Mouse (Mus musculus): ENCODE results near the gene Syt7. TPM values are rescaled to one million over a fixed set of nuclear protein-coding genes. Genes with fewer than 3 reads are reported as not detected.

Syt7 gene
- total and polyA plus RNA-seq, 3 experiments = not detected

DNA sequence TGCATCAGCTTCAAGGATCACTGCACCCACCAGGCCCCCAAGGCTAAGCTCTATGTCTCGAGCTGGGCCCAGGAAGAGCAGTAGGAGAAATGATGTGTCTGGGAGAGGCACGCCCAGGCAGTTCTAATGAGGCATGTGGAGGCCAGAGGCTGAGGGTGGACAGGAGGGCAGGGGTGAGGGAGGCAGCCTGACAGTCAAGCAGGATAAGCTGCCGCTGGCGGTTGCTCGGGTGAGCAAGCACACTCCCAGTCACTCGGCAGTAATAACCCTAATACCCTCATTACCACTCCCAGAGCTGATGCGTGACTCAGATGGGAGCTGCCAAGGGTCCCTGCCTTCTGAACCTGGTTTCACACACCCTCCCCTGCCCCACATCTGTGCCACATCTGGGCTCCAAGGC lies 25.0 kb upstream of the Syt7 start:
- Histone ChIP-seq H3K27ac (ENCODE audit: insufficient read depth, low read depth) (no peak overlapping the region), H3K36me3 (replicated peaks in 1 of 2; ENCODE audit: control insufficient read depth in 1 of 2, insufficient read depth in 1 of 2, low read length in 1 of 2) (no peaks in the 10 kb centered on the region), H3K9me3 (replicated peaks; ENCODE audit: low read length) (no peaks in the 10 kb centered on the region), H3K79me2 (replicated peaks; ENCODE audit: control insufficient read depth, extremely low read depth, insufficient read depth, poor library complexity, severe bottlenecking) (no peaks in the 10 kb centered on the region), H3K4me2 (ENCODE audit: insufficient read depth, low read depth, poor library complexity, severe bottlenecking) (no peak overlapping the region), H3K9ac (ENCODE audit: insufficient read depth, low read depth) (no peak overlapping the region), H3K4me1 (ENCODE audit: control insufficient read depth in 1 of 2, insufficient read depth in 2 of 2) (peaks cover 0 to 4% of the 10 kb centered on the region in 2 experiments; a peak in 1 of 4 replicates), H3K4me3 (replicated peaks in 1 of 3; ENCODE audit: low read depth in 2 of 3, low read length in 2 of 3, poor library complexity in 1 of 3) (no peak overlapping the region), H3K27me3 (replicated peaks) (peaks cover 89% of the 10 kb centered on the region)
- in situ Hi-C loops (cut with MboI; ENCODE audit: low pct_ligation_motif_present, low pct_unique_long_range_greater_than_20kb, low sequenced_read_pairs) = no loop called here
- dilution Hi-C loops (cut with MboI; ENCODE audit: extremely low pct_ligation_motif_present, extremely low pct_unique_long_range_greater_than_20kb, low sequenced_read_pairs) = no loop called here
- no peak for TF ChIP-seq USF1 (IDR thresholded peaks at IDR 0.05; ENCODE audit: low read depth, low read length)
- TF ChIP-seq MAX (IDR thresholded peaks at IDR 0.05; ENCODE audit: low read length) = no peak
- no peak for TF ChIP-seq TCF12 (IDR thresholded peaks at IDR 0.05; ENCODE audit: low read depth, low read length)
- no peak for TF ChIP-seq MAFK (IDR thresholded peaks at IDR 0.05; ENCODE audit: insufficient replicate concordance, low read length)
- TF ChIP-seq MYC (IDR thresholded peaks at IDR 0.05; ENCODE audit: low read depth, low read length) = no peak
- TF ChIP-seq UBTF (IDR thresholded peaks at IDR 0.05; ENCODE audit: low read depth, low read length) = no peak
- no peak for TF ChIP-seq IRF4 (IDR thresholded peaks at IDR 0.05; ENCODE audit: low read depth, low read length)
- no peak for TF ChIP-seq CHD1 (IDR thresholded peaks at IDR 0.05; ENCODE audit: low read depth, low read length)
- no peak for TF ChIP-seq ZC3H11A (IDR thresholded peaks at IDR 0.05; ENCODE audit: low read depth, low read length)
- TF ChIP-seq RCOR1 (conservative IDR thresholded peaks at IDR 0.05; ENCODE audit: low read depth, low read length) = no peak
- no peak for TF ChIP-seq ZNF384 (IDR thresholded peaks at IDR 0.05; ENCODE audit: low read depth, low read length)
- TF ChIP-seq TBP (conservative IDR thresholded peaks at IDR 0.05; ENCODE audit: low read depth, low read length) = no peak
- no peak for TF ChIP-seq CHD2 (IDR thresholded peaks at IDR 0.05; ENCODE audit: low read length)
- TF ChIP-seq CTCF (conservative IDR thresholded peaks at IDR 0.05 in 1 of 2, IDR thresholded peaks at IDR 0.05 in 1 of 2; ENCODE audit: low read depth in 2 of 2, low read length in 2 of 2) = no peak
- TF ChIP-seq JUND (conservative IDR thresholded peaks at IDR 0.05; ENCODE audit: low read depth, low read length) = no peak
- TF ChIP-seq POLR2AphosphoS2 (IDR thresholded peaks at IDR 0.05; ENCODE audit: low read depth, low read length) = no peak
- TF ChIP-seq MAZ (IDR thresholded peaks at IDR 0.05; ENCODE audit: low read depth, low read length) = no peak
- DNase-seq (ENCODE audit: extremely low read depth) = no peak

DNA sequence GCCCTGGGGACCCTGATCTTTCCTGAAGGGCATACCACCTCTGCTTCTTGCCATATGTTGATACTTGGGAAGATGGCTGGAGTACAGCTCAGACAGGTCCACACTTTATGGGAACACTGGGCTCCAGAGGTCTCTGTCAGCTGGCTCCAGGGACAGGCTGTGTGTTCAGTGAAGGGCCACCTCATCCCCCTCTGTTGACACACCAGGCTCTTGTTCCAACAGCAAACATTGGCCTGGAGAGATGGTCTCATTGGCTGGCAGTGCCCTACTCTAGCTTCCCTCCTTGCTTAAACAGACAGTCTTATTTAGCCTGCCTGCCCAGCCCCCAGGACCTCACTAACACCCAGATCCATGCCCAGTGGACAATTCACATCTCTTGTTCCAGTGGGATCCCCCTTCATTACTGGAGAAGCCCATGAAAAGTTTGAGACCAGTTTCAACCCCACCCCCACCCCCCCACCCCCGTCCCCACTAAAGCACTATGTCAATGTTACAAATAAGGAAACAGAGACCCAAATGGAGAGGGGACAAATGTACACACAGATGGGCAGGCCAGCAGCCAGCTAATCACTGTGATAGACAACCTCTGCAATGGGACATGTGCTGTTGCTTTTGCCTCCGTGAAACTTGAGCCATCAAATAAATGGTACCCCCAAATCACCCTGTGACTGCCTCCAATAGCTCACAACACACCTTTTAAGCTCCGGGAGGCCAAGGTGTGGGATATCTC lies 22.6 kb upstream of the Syt7 start:
- no peaks in the 10 kb centered on the region for H3K4me1 ChIP-seq (ENCODE audit: control insufficient read depth in 1 of 2, insufficient read depth in 2 of 2)
- no peaks in the 10 kb centered on the region for H3K79me2 ChIP-seq (replicated peaks; ENCODE audit: control insufficient read depth, extremely low read depth, insufficient read depth, poor library complexity, severe bottlenecking)
- no peak overlapping the region for H3K27ac ChIP-seq (ENCODE audit: insufficient read depth, low read depth)
- no peak overlapping the region for H3K9ac ChIP-seq (ENCODE audit: insufficient read depth, low read depth)
- H3K36me3 ChIP-seq (replicated peaks in 1 of 2; ENCODE audit: control insufficient read depth in 1 of 2, insufficient read depth in 1 of 2, low read length in 1 of 2) = no peaks in the 10 kb centered on the region
- H3K4me2 ChIP-seq (ENCODE audit: insufficient read depth, low read depth, poor library complexity, severe bottlenecking) = no peak overlapping the region
- no peak overlapping the region for H3K4me3 ChIP-seq (replicated peaks in 1 of 3; ENCODE audit: low read depth in 2 of 3, low read length in 2 of 3, poor library complexity in 1 of 3)
- no peaks in the 10 kb centered on the region for H3K9me3 ChIP-seq (replicated peaks; ENCODE audit: low read length)
- in situ Hi-C loops (cut with MboI; ENCODE audit: low pct_ligation_motif_present, low pct_unique_long_range_greater_than_20kb, low sequenced_read_pairs) = no loop called here
- dilution Hi-C loops (cut with MboI; ENCODE audit: extremely low pct_ligation_motif_present, extremely low pct_unique_long_range_greater_than_20kb, low sequenced_read_pairs) = no loop called here
- no peak for TF ChIP-seq RCOR1 (conservative IDR thresholded peaks at IDR 0.05; ENCODE audit: low read depth, low read length)
- no peak for TF ChIP-seq MAFK (IDR thresholded peaks at IDR 0.05; ENCODE audit: insufficient replicate concordance, low read length)
- no peak for TF ChIP-seq USF1 (IDR thresholded peaks at IDR 0.05; ENCODE audit: low read depth, low read length)
- no peak for TF ChIP-seq IRF4 (IDR thresholded peaks at IDR 0.05; ENCODE audit: low read depth, low read length)
- no peak for TF ChIP-seq JUND (conservative IDR thresholded peaks at IDR 0.05; ENCODE audit: low read depth, low read length)
- no peak for TF ChIP-seq EP300 (IDR thresholded peaks at IDR 0.05; ENCODE audit: low read length)
- TF ChIP-seq HCFC1 (IDR thresholded peaks at IDR 0.05; ENCODE audit: low read depth, low read length) = no peak
- TF ChIP-seq MYC (IDR thresholded peaks at IDR 0.05; ENCODE audit: low read depth, low read length) = no peak
- no peak for TF ChIP-seq CTCF (conservative IDR thresholded peaks at IDR 0.05 in 1 of 2, IDR thresholded peaks at IDR 0.05 in 1 of 2; ENCODE audit: low read depth in 2 of 2, low read length in 2 of 2)
- no peak for TF ChIP-seq SMC3 (IDR thresholded peaks at IDR 0.05; ENCODE audit: low read depth, low read length)
- no peak for TF ChIP-seq POLR2A (IDR thresholded peaks at IDR 0.05; ENCODE audit: low read depth, low read length)
- no peak for TF ChIP-seq POLR2AphosphoS2 (IDR thresholded peaks at IDR 0.05; ENCODE audit: low read depth, low read length)
- TF ChIP-seq CHD2 (IDR thresholded peaks at IDR 0.05; ENCODE audit: low read length) = no peak
- no peak for TF ChIP-seq SIN3A (IDR thresholded peaks at IDR 0.05; ENCODE audit: low read length)
- DNase-seq (ENCODE audit: extremely low read depth) = no peak
- H3K27me3 ChIP-seq (replicated peaks) = peaks cover 86% of the 10 kb centered on the region

All from CH12.LX (cell line).